Comparison of ENCODE assay signal across 7 mouse cellular contexts in genomic region chr5:67427443-67428360, GRCm38 (mm10). TPM values are rescaled to one million over a fixed set of nuclear protein-coding genes. Genes with fewer than 3 reads are reported as not detected.
DNase-seq lines count a peak whose midpoint lies in the region; ATAC-seq lines count a peak whose summit lies in the region.

TSS of gene Bend4 (minus strand) at chr5:67428310.

- peaks cover 19% of the 10 kb centered on the region for H3K4me1 ChIP-seq in limb, embryonic 12.5 days (replicated peaks)
- peaks cover 39% of the 10 kb centered on the region for H3K4me1 ChIP-seq in midbrain, embryonic 13.5 days (replicated peaks)

- H3K9me3 ChIP-seq in limb, embryonic 12.5 days = no peaks in the 10 kb centered on the region
- H3K9me3 ChIP-seq in midbrain, embryonic 13.5 days = no peaks in the 10 kb centered on the region

- WGBS in limb, embryonic 12.5 days = under 1% methylated on average over 89 of the region's 90 CpGs
- under 1% methylated on average over 65 of the region's 90 CpGs for WGBS in midbrain, embryonic 13.5 days

- H3K4me2 ChIP-seq in limb, embryonic 12.5 days = peak within 1 kb of the TSS; percentile 82
- H3K4me2 ChIP-seq in midbrain, embryonic 13.5 days (replicated peaks) = peak within 1 kb of the TSS; percentile 78

- H3K27me3 ChIP-seq in limb, embryonic 12.5 days = peaks cover 28% of the 10 kb centered on the region
- H3K27me3 ChIP-seq in midbrain, embryonic 13.5 days = peaks cover 23% of the 10 kb centered on the region

- ATAC-seq in limb, embryonic 12.5 days (ENCODE audit: insufficient number of reproducible peaks, insufficient read depth, low FRiP score, low TSS enrichment, low read depth) = peak; percentile 78
- peak; percentile 85 for ATAC-seq in midbrain, embryonic 13.5 days

- peak within 1 kb of the TSS; percentile 59; the same call in 1 of the 2 replicates for H3K27ac ChIP-seq in limb, embryonic 12.5 days
- H3K27ac ChIP-seq in midbrain, embryonic 13.5 days = peak within 1 kb of the TSS; percentile 84

- H3K4me3 ChIP-seq in limb, embryonic 12.5 days (replicated peaks) = peak within 1 kb of the TSS; percentile 77
- H3K4me3 ChIP-seq in midbrain, embryonic 13.5 days (replicated peaks) = peak within 1 kb of the TSS; percentile 77

- DNase-seq in adrenal gland, postnatal 10 days = peak; percentile 77
- DNase-seq in embryo, embryonic 10.5 days (ENCODE audit: low spot score) = peak; percentile 90
- DNase-seq in heart, adult 11 months = peak; percentile 98
- DNase-seq in kidney, adult 18-20 months = peak; percentile 49
- peak; percentile 50 to 57 for DNase-seq in spleen, adult 18-20 months

- H3K9ac ChIP-seq in limb, embryonic 12.5 days (replicated peaks) = peak within 1 kb of the TSS; percentile 79
- peak within 1 kb of the TSS; percentile 79 for H3K9ac ChIP-seq in midbrain, embryonic 13.5 days (replicated peaks)

- H3K36me3 ChIP-seq in limb, embryonic 12.5 days = no peaks in the 10 kb centered on the region
- H3K36me3 ChIP-seq in midbrain, embryonic 13.5 days = no peaks in the 10 kb centered on the region

RNA-seq across cellular contexts. Expression of gene Bend4, which starts in this region (rescaled TPM):
- total RNA-seq in adrenal gland, postnatal 10 days (2021) = 1 to 10 TPM; 2.3 to 2.7 TPM
- polyA plus RNA-seq in limb, embryonic 12.5 days (2016; fragmentation: Nextera tagmentation; extraction: Ambion mirVana) = 7.8 and 8.3 TPM in 2 replicates
- polyA plus RNA-seq in midbrain, embryonic 13.5 days (2015; fragmentation: Nextera tagmentation; extraction: Ambion mirVana) = 10.3 and 10.6 TPM in 2 replicates

Comparison
In these comparisons a context has a peak if more than half of its experiments do, and no peak if none do; other contexts are left out.
1. Peak in every context shown above with its lines: DNase-seq, ATAC-seq, H3K4me3 ChIP-seq and H3K27ac ChIP-seq.